Mouse (Mus musculus): Measurements from ENCODE around the gene 6430531B16Rik. TPM values are rescaled to one million over a fixed set of nuclear protein-coding genes. Genes with fewer than 3 reads are reported as not detected.
A peak's percentile ranks its signal among the peaks of the same experiment; 100 is the strongest.

Gene 6430531B16Rik
- polyA plus RNA-seq, 1 experiment from 2014 or later, result 1.2 TPM

DNA sequence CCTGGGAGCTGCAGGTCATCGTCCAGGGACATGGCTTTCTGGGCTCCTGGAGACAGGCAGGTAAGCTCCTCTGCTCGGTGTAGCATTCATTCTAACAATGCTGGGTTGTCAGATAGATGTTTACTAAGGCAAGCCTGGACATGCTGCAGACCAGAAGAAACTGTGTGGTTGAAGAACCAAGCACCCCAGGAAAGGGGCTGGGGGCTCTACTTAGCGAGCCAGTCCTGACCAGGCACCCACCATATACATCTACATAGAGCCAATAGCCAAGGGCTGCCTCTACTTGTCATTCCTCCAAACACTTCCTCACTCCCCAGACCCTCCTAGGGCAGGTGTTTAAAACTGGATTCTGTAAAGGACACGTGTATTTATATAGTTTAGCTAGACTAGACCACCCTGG is 15.6 kb upstream of the 6430531B16Rik start:
- ATAC-seq (ENCODE audit: low FRiP score) (no peak), DNase-seq (ENCODE audit: low spot score, missing footprints) (peak; percentile 68)
- Histone ChIP-seq H3K36me3 (ENCODE audit: control insufficient read depth, insufficient read depth, low read length) (peaks cover 7% of the 10 kb centered on the region; the same call in 1 of the 2 replicates), H3K4me3 (ENCODE audit: low read depth, low read length) (no peak overlapping the region), H3K4me1 (ENCODE audit: control insufficient read depth, insufficient read depth, low read length) (no peaks in the 10 kb centered on the region), H3K27ac (ENCODE audit: low read depth, low read length) (no peak overlapping the region), H3K9me3 (ENCODE audit: control insufficient read depth, low read length) (no peaks in the 10 kb centered on the region), H3K27me3 (ENCODE audit: control insufficient read depth, insufficient read depth, low read length) (no peaks in the 10 kb centered on the region), H3K4me2 (no peak overlapping the region), H3K9ac (ENCODE audit: low read length) (no peak overlapping the region)
- WGBS, result 79% methylated on average over 4 of the region's 4 CpGs

DNA sequence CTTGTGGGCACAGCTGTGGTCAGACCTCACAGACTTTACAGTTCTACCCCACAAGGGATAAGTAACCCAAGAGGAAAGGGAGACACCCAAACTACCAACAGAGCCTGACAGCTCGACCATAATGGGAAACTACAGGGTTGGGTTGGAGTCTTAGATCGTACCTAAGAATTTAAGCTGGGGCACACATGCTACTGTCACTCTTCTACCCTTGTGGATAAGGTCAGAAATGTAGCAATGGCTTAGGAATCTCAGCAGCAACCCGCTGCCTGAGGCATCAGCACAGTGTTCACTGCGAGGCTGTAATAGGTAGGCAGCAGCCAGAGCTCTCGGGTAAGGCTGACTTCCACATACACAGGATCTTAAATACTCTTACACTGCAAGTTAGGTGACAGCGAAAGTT is 15.0 kb upstream of the 6430531B16Rik start:
- H3K4me2 ChIP-seq, result no peak overlapping the region
- 86% methylated on average over 6 of the region's 6 CpGs for WGBS
- ATAC-seq (ENCODE audit: low FRiP score), result no peak
- H3K36me3 ChIP-seq (ENCODE audit: control insufficient read depth, insufficient read depth, low read length), result peaks cover 7% of the 10 kb centered on the region; the same call in 1 of the 2 replicates
- no peak for DNase-seq (ENCODE audit: low spot score, missing footprints)
- H3K27ac ChIP-seq (ENCODE audit: low read depth, low read length), result no peak overlapping the region
- no peaks in the 10 kb centered on the region for H3K4me1 ChIP-seq (ENCODE audit: control insufficient read depth, insufficient read depth, low read length)
- no peak overlapping the region for H3K4me3 ChIP-seq (ENCODE audit: low read depth, low read length)
- H3K9ac ChIP-seq (ENCODE audit: low read length), result no peak overlapping the region
- no peaks in the 10 kb centered on the region for H3K27me3 ChIP-seq (ENCODE audit: control insufficient read depth, insufficient read depth, low read length)
- H3K9me3 ChIP-seq (ENCODE audit: control insufficient read depth, low read length), result no peaks in the 10 kb centered on the region

DNA sequence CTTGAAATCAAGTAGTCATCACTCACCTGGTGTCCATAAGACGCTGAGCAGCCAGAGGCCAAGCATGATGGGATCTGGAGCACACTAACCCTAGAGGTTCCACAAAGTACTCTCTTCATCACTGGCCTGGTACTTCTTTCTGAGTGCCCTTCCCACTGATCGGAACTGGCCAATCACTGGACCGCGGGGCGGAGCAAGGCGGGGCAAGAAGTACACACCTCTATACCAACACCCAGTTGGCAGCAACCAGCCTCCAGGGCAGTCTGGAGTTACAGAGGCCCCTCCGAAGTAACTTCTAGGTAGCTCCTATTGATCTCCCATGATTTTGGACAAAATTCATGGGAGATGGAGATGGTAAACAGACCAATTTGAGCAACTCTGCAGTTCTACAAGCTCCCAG is 13.9 kb upstream of the 6430531B16Rik start, which contains the start of gene Adam8:
Adam8 (minus strand) TSS at position 157 of the 400 bp plus-strand sequence.
- 32% methylated on average over 7 of the region's 7 CpGs for WGBS
- Histone ChIP-seq H3K4me1 (ENCODE audit: control insufficient read depth, insufficient read depth, low read length) (no peaks in the 10 kb centered on the region), H3K27me3 (ENCODE audit: control insufficient read depth, insufficient read depth, low read length) (no peaks in the 10 kb centered on the region), H3K36me3 (ENCODE audit: control insufficient read depth, insufficient read depth, low read length) (peaks cover 5% of the 10 kb centered on the region; the same call in 1 of the 2 replicates), H3K9me3 (ENCODE audit: control insufficient read depth, low read length) (no peaks in the 10 kb centered on the region), H3K4me2 (no peak within 1 kb of the TSS), H3K27ac (ENCODE audit: low read depth, low read length) (no peak within 1 kb of the TSS), H3K4me3 (ENCODE audit: low read depth, low read length) (no peak within 1 kb of the TSS), H3K9ac (ENCODE audit: low read length) (no peak within 1 kb of the TSS)
- ATAC-seq (ENCODE audit: low FRiP score) (no peak; the same call in 1 of the 2 replicates), DNase-seq (ENCODE audit: low spot score, missing footprints) (no peak)

DNA sequence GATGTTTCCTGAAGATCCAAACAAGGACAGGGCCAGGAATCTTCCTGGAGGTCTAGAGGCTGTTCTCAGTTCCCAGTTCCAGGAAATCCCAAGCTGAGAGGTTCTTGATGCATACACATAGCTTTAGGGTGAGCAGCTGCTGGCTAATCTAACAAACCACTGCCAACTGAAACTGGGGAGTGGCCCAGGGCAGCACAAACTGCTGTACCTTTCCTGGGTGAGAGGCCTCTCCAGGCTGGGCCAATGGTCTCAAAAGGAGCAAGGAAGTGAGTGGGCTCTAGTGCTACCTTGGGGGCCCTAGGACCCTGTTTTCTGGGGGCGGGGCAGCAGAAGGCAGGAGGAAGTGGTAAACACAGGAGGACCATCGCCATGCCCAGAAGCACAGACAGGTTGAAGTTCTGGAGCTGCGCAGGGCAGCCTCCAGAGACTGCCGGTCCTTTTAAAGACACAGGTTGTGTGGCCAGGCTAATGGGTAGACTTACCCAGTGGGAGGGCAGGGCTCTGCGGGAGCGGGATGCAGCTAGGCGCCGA is 12.4 kb upstream of the 6430531B16Rik start:
- no peak overlapping the region for H3K27ac ChIP-seq (ENCODE audit: low read depth, low read length)
- no peaks in the 10 kb centered on the region for H3K4me1 ChIP-seq (ENCODE audit: control insufficient read depth, insufficient read depth, low read length)
- no peaks in the 10 kb centered on the region for H3K9me3 ChIP-seq (ENCODE audit: control insufficient read depth, low read length)
- no peak overlapping the region for H3K9ac ChIP-seq (ENCODE audit: low read length)
- DNase-seq (ENCODE audit: low spot score, missing footprints) (peak; percentile 33), ATAC-seq (ENCODE audit: low FRiP score) (no peak)
- WGBS, result 71% methylated on average over 8 of the region's 8 CpGs
- H3K27me3 ChIP-seq (ENCODE audit: control insufficient read depth, insufficient read depth, low read length), result no peaks in the 10 kb centered on the region
- peaks cover 4% of the 10 kb centered on the region; the same call in 1 of the 2 replicates for H3K36me3 ChIP-seq (ENCODE audit: control insufficient read depth, insufficient read depth, low read length)
- H3K4me3 ChIP-seq (ENCODE audit: low read depth, low read length), result no peak overlapping the region
- no peak overlapping the region for H3K4me2 ChIP-seq

DNA sequence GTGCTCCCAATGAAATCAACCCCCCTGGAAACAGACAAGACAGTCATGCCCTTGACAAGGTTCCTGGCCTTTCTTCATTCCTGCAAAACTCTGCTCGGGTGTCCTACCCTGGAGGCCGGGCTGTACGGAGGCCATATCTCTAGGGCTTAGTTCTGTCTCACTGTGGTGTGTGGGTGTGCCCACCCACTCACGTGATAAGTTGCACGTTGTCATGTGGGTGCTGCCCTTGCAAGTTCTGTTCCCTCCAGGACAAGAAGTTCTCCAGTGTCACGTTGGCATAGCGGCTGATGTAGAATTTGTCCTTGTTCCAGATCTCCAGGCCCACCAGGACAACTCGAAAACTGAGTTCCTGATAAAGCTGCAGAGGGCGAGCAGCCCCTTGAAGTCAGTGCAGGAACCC is 9.7 kb upstream of the 6430531B16Rik start:
- H3K4me2 ChIP-seq, result no peak overlapping the region
- no peaks in the 10 kb centered on the region for H3K4me1 ChIP-seq (ENCODE audit: control insufficient read depth, insufficient read depth, low read length)
- no peak overlapping the region for H3K27ac ChIP-seq (ENCODE audit: low read depth, low read length)
- WGBS, result 87% methylated on average over 9 of the region's 9 CpGs
- ATAC-seq (ENCODE audit: low FRiP score) (no peak), DNase-seq (ENCODE audit: low spot score, missing footprints) (no peak)
- H3K27me3 ChIP-seq (ENCODE audit: control insufficient read depth, insufficient read depth, low read length), result no peaks in the 10 kb centered on the region
- no peak overlapping the region for H3K9ac ChIP-seq (ENCODE audit: low read length)
- no peak overlapping the region for H3K4me3 ChIP-seq (ENCODE audit: low read depth, low read length)
- no peaks in the 10 kb centered on the region for H3K9me3 ChIP-seq (ENCODE audit: control insufficient read depth, low read length)
- no peaks in the 10 kb centered on the region for H3K36me3 ChIP-seq (ENCODE audit: control insufficient read depth, insufficient read depth, low read length)

DNA sequence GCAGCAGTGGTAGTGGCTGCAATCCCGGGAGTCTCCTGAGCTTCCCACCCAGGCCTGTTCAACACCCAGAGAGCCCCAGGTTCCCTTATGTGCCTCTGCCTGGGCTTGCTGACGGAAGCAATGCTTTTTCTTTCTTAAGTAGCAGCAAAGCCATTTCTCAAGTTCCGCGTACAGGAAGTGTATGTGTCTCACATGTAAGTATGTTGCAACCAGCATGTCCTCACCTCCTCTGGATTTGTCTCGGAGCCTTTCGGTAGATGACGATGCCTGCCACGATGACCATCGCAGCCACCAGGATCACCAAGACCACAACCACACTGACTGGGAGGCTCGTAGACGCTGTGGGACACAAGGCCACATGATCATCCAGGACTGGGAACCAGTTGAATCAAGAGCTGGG is 6.0 kb upstream of the 6430531B16Rik start:
- Histone ChIP-seq H3K36me3 (ENCODE audit: control insufficient read depth, insufficient read depth, low read length) (no peaks in the 10 kb centered on the region), H3K4me2 (no peak overlapping the region), H3K4me3 (ENCODE audit: low read depth, low read length) (no peak overlapping the region), H3K9ac (ENCODE audit: low read length) (no peak overlapping the region), H3K27ac (ENCODE audit: low read depth, low read length) (no peak overlapping the region), H3K9me3 (ENCODE audit: control insufficient read depth, low read length) (no peaks in the 10 kb centered on the region), H3K27me3 (ENCODE audit: control insufficient read depth, insufficient read depth, low read length) (peaks cover 2% of the 10 kb centered on the region; the same call in 1 of the 2 replicates), H3K4me1 (ENCODE audit: control insufficient read depth, insufficient read depth, low read length) (no peaks in the 10 kb centered on the region)
- DNase-seq (ENCODE audit: low spot score, missing footprints) (peak; percentile 19), ATAC-seq (ENCODE audit: low FRiP score) (no peak)
- WGBS, result 90% methylated on average over 11 of the region's 11 CpGs

DNA sequence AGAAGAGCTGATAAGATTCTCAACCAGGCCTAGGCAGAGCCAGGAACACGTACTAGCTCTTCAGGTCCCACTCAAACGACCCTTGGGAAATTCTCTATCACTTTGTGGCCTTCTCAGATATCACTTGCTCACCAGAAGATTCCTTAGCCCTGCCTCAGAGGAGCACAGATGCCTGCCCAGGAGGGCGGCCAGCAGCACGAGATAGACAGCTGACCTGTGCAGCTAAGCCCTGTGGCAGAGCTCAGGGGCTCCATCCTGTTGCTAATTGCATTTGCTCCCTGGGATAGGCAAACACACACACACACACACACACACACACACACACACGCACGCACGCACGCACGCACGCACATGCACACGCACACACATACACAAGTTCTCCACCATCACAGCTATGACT is 3.5 kb upstream of the 6430531B16Rik start:
- no peaks in the 10 kb centered on the region for H3K36me3 ChIP-seq (ENCODE audit: control insufficient read depth, insufficient read depth, low read length)
- DNase-seq (ENCODE audit: low spot score, missing footprints) (no peak), ATAC-seq (ENCODE audit: low FRiP score) (no peak)
- peaks cover 7% of the 10 kb centered on the region for H3K4me1 ChIP-seq (ENCODE audit: control insufficient read depth, insufficient read depth, low read length)
- H3K27me3 ChIP-seq (ENCODE audit: control insufficient read depth, insufficient read depth, low read length), result peaks cover 2% of the 10 kb centered on the region
- no peak overlapping the region for H3K9ac ChIP-seq (ENCODE audit: low read length)
- no peaks in the 10 kb centered on the region for H3K9me3 ChIP-seq (ENCODE audit: control insufficient read depth, low read length)
- no peak overlapping the region for H3K4me3 ChIP-seq (ENCODE audit: low read depth, low read length)
- no peak overlapping the region for H3K27ac ChIP-seq (ENCODE audit: low read depth, low read length)
- no peak overlapping the region for H3K4me2 ChIP-seq
- WGBS, result 88% methylated on average over 11 of the region's 11 CpGs

DNA sequence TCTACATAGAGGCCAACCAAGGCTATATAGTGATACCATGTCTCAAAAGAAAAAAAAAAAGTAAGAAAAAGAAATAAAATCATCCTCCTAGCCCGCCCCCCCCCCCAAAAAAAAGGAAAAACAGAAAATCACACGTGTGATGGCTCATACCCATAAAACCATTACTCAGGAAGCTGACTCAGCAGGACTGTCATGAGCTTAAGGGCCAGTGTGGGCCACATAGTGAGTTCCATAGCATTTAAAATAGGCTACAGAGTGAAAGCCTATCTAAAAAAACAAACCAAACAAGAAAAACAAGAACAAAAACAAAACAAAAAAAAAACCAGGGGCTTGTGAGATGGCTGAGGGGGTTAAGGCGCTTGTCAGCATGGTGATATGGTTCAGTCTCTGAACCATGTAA is 2.2 kb upstream of the 6430531B16Rik start:
- DNase-seq (ENCODE audit: low spot score, missing footprints) (no peak), ATAC-seq (ENCODE audit: low FRiP score) (no peak)
- Histone ChIP-seq H3K36me3 (ENCODE audit: control insufficient read depth, insufficient read depth, low read length) (no peaks in the 10 kb centered on the region), H3K9ac (ENCODE audit: low read length) (no peak overlapping the region), H3K4me3 (ENCODE audit: low read depth, low read length) (no peak overlapping the region), H3K4me2 (no peak overlapping the region), H3K27ac (ENCODE audit: low read depth, low read length) (no peak overlapping the region), H3K27me3 (ENCODE audit: control insufficient read depth, insufficient read depth, low read length) (peaks cover 2% of the 10 kb centered on the region), H3K9me3 (ENCODE audit: control insufficient read depth, low read length) (no peaks in the 10 kb centered on the region), H3K4me1 (ENCODE audit: control insufficient read depth, insufficient read depth, low read length) (peaks cover 7% of the 10 kb centered on the region)
- 57% methylated on average over 3 of the region's 3 CpGs for WGBS

DNA sequence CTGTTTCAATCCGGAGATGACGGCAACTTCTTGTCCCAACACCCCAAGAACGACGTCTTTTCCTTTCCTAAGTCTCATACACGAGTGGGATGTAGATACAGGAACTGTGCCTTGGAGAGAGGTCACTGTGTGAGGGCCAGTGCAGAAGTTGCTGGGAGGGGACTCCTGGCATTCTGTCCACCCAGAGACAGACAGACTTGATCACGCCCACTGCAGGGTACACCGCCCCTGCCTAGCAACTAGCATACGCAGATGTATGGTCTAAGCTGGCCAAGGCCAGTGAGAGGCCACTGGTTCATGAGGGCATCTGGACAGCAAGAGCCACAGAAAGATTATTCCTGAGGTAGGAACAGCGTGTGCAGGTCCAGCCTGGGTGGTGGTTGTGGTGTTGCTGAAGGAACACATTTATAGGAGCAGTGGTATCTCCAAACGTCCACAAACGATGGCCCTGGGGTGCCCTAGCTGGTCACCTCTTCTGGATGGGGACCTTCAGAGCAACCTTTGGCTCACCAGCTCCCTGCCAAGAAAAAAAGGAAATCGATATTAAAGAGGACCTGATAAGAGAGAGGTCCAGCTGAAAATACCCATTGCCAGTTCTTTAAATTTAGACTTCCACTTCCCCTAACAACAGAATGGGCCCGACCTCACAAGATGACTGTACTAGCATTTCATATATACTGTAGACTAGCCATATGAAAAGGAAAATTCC is 610 bp upstream of the 6430531B16Rik start:
- DNase-seq (ENCODE audit: low spot score, missing footprints), result peak; percentile 64
- Histone ChIP-seq H3K9ac (ENCODE audit: low read length) (peak overlapping the region; percentile 20), H3K4me2 (peak overlapping the region; percentile 92), H3K4me3 (ENCODE audit: low read depth, low read length) (peak overlapping the region; percentile 61), H3K27me3 (ENCODE audit: control insufficient read depth, insufficient read depth, low read length) (peaks cover 2% of the 10 kb centered on the region), H3K36me3 (ENCODE audit: control insufficient read depth, insufficient read depth, low read length) (no peaks in the 10 kb centered on the region), H3K9me3 (ENCODE audit: control insufficient read depth, low read length) (no peaks in the 10 kb centered on the region), H3K27ac (ENCODE audit: low read depth, low read length) (no peak overlapping the region), H3K4me1 (ENCODE audit: control insufficient read depth, insufficient read depth, low read length) (peaks cover 7% of the 10 kb centered on the region)
- ATAC-seq (ENCODE audit: low FRiP score), result peak; percentile 67; the same call in 1 of the 2 replicates
- 45% methylated on average over 13 of the region's 13 CpGs for WGBS
